Mouse (Mus musculus) intestine, postnatal 0 days (tissue): ENCODE results near the gene Usp24. TPM values are rescaled to one million over a fixed set of nuclear protein-coding genes. Genes with fewer than 3 reads are reported as not detected.

Experiments
- ATAC-seq: fragments of 200-750 bp; cut with Nextera tagmentation; 2 replicates; pipeline ENCODE4 v1.8.0; 2017; ENCODE audit warnings: mild to moderate bottlenecking, moderate TSS enrichment, moderate library complexity
- H3K27ac ChIP-seq: fragments of 300-500 bp; sonication (generic); 2 replicates; pipeline ENCODE4 v1.5.1; 2014; ENCODE audit warnings: mild to moderate bottlenecking, low read depth, low read length, moderate library complexity
- H3K27me3 ChIP-seq: fragments of 300-500 bp; sonication (generic); replicated peaks from 2 replicates; pipeline ENCODE4 v1.6.1; 2014; ENCODE audit warnings: low read length, mixed read lengths; ENCODE audit not compliant: control insufficient read depth, insufficient read depth
- H3K36me3 ChIP-seq: fragments of 300-500 bp; sonication (generic); 2 replicates; pipeline ENCODE4 v1.6.1; 2014; ENCODE audit warnings: mild to moderate bottlenecking, moderate library complexity; ENCODE audit not compliant: control insufficient read depth, insufficient read depth
- H3K4me1 ChIP-seq: fragments of 300-500 bp; sonication (generic); replicated peaks from 2 replicates; pipeline ENCODE4 v1.6.1; 2014; ENCODE audit warnings: antibody characterized with exemption, low read length, mixed read lengths; ENCODE audit not compliant: control insufficient read depth, insufficient read depth
- H3K4me2 ChIP-seq: fragments of 300-500 bp; sonication (generic); replicated peaks from 2 replicates; pipeline ENCODE4 v1.6.1; 2014; ENCODE audit warnings: low read depth, mild to moderate bottlenecking, moderate library complexity
- H3K4me3 ChIP-seq: fragments of 300-500 bp; sonication (generic); 2 replicates; pipeline ENCODE4 v1.5.1; 2014; ENCODE audit warnings: low read depth, low read length
- H3K9ac ChIP-seq: fragments of 300-500 bp; sonication (generic); 2 replicates; pipeline ENCODE4 v1.6.1; 2014; ENCODE audit warnings: mild to moderate bottlenecking, low read depth, low read length
- H3K9me3 ChIP-seq: fragments of 300-500 bp; sonication (generic); 2 replicates; pipeline ENCODE4 v1.6.1; 2016; ENCODE audit warnings: mixed run types; ENCODE audit not compliant: control insufficient read depth
- CTCF ChIP-seq: sonication (generic); IDR thresholded peaks from 2 replicates; pipeline ENCODE4 v1.5.1; 2016; ENCODE audit warnings: low read depth, mild to moderate bottlenecking, control low read depth, antibody characterized with exemption, moderate library complexity
- WGBS: fragments of 180-500 bp; shearing (Covaris S2); extraction: QIAGEN DNeasy Blood & Tissue Kit; methylation state at CpG from one replicate; pipeline ENCODE4 v1.1.7; 2014; 5-methylcytosine and 5-hydroxymethylcytosine counted together
- polyA plus RNA-seq: library from polyadenylated mRNA; unstranded; fragments of >200 nt; fragmentation: Nextera tagmentation; extraction: Ambion mirVana; gene quantifications from 2 replicates; pipeline ENCODE4 v1.2.1, GENCODE M21; 2015

Gene Usp24
- polyA plus RNA-seq, 1 experiment from 2014 or later: 5.3 TPM

DNA sequence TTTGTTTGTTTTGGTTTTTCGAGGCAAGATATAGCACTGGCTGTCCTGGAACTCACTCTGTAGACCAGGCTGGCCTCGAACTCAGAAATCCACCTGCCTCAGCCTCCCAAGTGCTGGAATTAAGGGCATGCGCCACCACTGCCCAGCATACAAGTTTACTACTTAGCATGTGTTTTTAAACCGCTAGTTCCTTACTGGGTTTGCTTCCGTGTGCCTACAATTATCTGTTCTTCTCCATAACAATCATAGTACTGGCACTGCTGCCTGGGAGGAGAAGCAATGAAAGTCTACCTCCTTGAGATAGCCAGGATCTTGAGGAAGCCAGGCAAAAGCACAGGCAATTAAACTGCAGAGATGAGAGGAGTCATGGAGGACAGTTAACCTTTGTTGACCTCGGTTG lies 112.6 kb downstream of the Usp24 start:
- H3K4me2 ChIP-seq: no peak overlapping the region
- no peak overlapping the region for H3K27ac ChIP-seq
- WGBS: 87% methylated on average over 6 of the region's 6 CpGs
- no peaks in the 10 kb centered on the region for H3K27me3 ChIP-seq
- H3K4me1 ChIP-seq: no peaks in the 10 kb centered on the region
- ATAC-seq: no peak
- H3K4me3 ChIP-seq: no peak overlapping the region
- H3K36me3 ChIP-seq: peaks cover 74% of the 10 kb centered on the region
- no peak for TF ChIP-seq CTCF
- H3K9me3 ChIP-seq: no peaks in the 10 kb centered on the region
- no peak overlapping the region for H3K9ac ChIP-seq

- Histone ChIP-seq H3K9ac (no peak overlapping the region), H3K27me3 (no peaks in the 10 kb centered on the region), H3K9me3 (no peaks in the 10 kb centered on the region), H3K36me3 (peaks cover 71% of the 10 kb centered on the region), H3K4me2 (no peak overlapping the region), H3K4me3 (no peak overlapping the region), H3K4me1 (no peaks in the 10 kb centered on the region), H3K27ac (no peak overlapping the region)
- no peak for TF ChIP-seq CTCF
- WGBS: 80% methylated on average over 7 of the region's 7 CpGs
- ATAC-seq: no peak
These were observed 113.1 kb downstream of the Usp24 start for GRCm38 (mm10) chr4:106429106-106429505.

GRCm38 (mm10) chr4:106430431-106430830 lies 114.4 kb downstream of the Usp24 start:
- H3K4me3 ChIP-seq: no peak overlapping the region
- no peak overlapping the region for H3K9ac ChIP-seq
- H3K4me1 ChIP-seq: no peaks in the 10 kb centered on the region
- peaks cover 65% of the 10 kb centered on the region for H3K36me3 ChIP-seq
- no peak for ATAC-seq
- no peaks in the 10 kb centered on the region for H3K9me3 ChIP-seq
- H3K27ac ChIP-seq: no peak overlapping the region
- no peaks in the 10 kb centered on the region for H3K27me3 ChIP-seq
- WGBS: 97% methylated on average over 5 of the region's 5 CpGs
- TF ChIP-seq CTCF: no peak
- H3K4me2 ChIP-seq: no peak overlapping the region

DNA sequence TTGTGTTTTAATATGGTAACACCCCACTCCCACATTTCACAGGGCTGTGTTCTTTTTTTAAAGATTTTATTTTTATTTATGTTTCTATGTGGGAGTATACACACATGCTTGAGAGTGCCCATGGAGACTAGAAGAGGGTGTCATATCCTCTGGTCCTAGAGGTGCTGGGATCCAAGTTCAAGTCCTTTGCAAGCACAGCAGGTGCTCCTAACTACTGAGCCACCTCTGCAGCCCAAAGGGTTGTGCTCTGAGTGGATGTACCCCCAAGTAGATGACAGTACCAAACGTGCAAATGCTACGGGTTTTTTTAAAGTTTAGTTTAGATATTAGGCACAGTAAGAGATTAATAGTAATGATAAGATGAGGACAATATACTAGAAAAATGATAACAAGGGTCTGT lies 119.4 kb downstream of the Usp24 start:
- H3K36me3 ChIP-seq: peaks cover 73% of the 10 kb centered on the region
- ATAC-seq: no peak
- H3K4me1 ChIP-seq: no peaks in the 10 kb centered on the region
- no peak overlapping the region for H3K9ac ChIP-seq
- H3K4me3 ChIP-seq: no peak overlapping the region
- no peak overlapping the region for H3K27ac ChIP-seq
- 71% methylated on average over 2 of the region's 2 CpGs for WGBS
- H3K9me3 ChIP-seq: no peaks in the 10 kb centered on the region
- no peak for TF ChIP-seq CTCF
- H3K4me2 ChIP-seq: no peak overlapping the region
- no peaks in the 10 kb centered on the region for H3K27me3 ChIP-seq

- peak; percentile 86 for TF ChIP-seq CTCF
- Histone ChIP-seq H3K9ac (no peak overlapping the region), H3K27me3 (no peaks in the 10 kb centered on the region), H3K4me2 (no peak overlapping the region), H3K4me3 (no peak overlapping the region), H3K4me1 (no peaks in the 10 kb centered on the region), H3K9me3 (no peaks in the 10 kb centered on the region), H3K36me3 (peaks cover 72% of the 10 kb centered on the region), H3K27ac (no peak overlapping the region)
- no peak for ATAC-seq
- 59% methylated on average over 4 of the region's 4 CpGs for WGBS
These were observed 120.5 kb downstream of the Usp24 start for GRCm38 (mm10) chr4:106436475-106436874.

DNA sequence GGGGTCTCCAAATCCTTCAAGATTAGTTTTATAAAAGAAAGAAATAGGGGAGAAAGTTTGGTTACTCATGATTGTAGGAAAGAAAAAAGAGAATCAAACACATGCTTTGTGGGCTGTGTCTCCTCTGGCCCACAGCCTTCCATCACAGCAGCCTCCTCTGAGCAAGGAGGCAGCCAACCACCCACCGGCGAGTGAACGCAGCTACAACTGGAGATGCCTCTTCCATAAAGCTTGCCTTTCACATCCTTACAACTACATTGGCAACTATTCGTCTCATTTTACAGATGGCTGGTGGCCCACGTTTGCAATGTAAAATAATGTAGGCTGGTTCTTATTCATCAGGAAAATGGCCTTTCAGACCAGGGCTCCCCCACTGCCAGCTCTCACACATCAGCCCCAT lies 121.2 kb downstream of the Usp24 start:
- H3K9ac ChIP-seq: no peak overlapping the region
- no peak overlapping the region for H3K4me3 ChIP-seq
- no peaks in the 10 kb centered on the region for H3K4me1 ChIP-seq
- no peak overlapping the region for H3K27ac ChIP-seq
- ATAC-seq: no peak
- no peak overlapping the region for H3K4me2 ChIP-seq
- no peaks in the 10 kb centered on the region for H3K27me3 ChIP-seq
- H3K9me3 ChIP-seq: no peaks in the 10 kb centered on the region
- peaks cover 72% of the 10 kb centered on the region for H3K36me3 ChIP-seq
- WGBS: 94% methylated on average over 5 of the region's 5 CpGs
- TF ChIP-seq CTCF: no peak

DNA sequence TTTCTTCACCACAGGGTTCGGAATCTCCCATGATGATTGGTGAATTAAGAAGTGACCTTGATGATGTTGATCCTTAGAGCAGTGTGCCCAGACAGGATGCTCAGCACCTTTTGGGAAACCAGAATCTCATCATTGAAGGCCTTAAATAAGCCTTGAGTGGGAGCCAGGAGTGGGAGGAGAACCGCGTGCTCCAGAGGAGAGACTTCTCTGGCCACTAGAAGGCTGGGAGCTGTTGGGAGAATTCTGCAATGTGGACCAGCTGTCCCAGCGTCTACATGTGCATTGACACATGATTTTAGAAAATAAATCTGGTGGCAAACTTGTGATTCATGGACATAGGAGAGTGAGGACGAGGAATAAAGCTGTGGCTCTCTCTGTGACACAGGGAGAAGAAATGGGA lies 122.8 kb downstream of the Usp24 start:
- Histone ChIP-seq H3K4me3 (no peak overlapping the region), H3K36me3 (peaks cover 79% of the 10 kb centered on the region)

More for the DNA sequence above, 122.8 kb downstream of the Usp24 start:
- TF ChIP-seq CTCF: no peak
- Histone ChIP-seq H3K27ac (no peak overlapping the region), H3K9me3 (no peaks in the 10 kb centered on the region), H3K4me2 (no peak overlapping the region), H3K4me1 (no peaks in the 10 kb centered on the region), H3K27me3 (no peaks in the 10 kb centered on the region), H3K9ac (no peak overlapping the region)
- ATAC-seq: no peak
- 89% methylated on average over 5 of the region's 5 CpGs for WGBS
